Mouse (Mus musculus): ENCODE measurements around the gene Oaf. TPM values are rescaled to one million over a fixed set of nuclear protein-coding genes. Genes with fewer than 3 reads are reported as not detected.

Gene Oaf
- polyA plus RNA-seq (2012; rRNA removed) = 42.4 and 50.7 TPM in 2 replicates

GRCm38 (mm10) chr9:43239712-43240593 lies at the start of gene Oaf:
Gene Oaf (minus strand): TSS chr9:43239911.

DNA sequence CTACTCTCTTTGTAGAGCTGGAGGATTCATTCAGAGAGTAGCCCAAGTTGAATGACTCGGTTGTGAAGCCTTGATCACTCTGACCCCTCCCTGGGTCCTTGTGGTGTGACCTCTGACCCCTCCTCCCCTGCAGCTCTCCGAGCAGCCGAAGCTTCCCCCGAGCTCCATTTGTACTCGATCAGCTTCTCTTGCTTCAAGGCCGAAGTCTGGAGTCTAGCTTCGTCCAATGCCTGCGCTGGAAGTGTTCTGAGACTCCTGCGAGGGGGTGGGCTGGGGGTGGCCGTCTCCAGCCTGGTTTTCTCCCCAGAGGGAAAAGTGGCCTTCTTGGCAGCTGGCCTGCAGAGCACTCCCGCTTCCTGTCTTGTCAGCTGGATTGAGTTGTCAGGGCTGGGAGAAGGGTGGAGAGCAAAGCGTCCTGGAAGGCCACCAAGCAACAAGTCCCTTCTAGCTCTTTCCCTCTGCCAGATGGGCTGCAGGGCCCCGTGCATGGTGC lies 29.5 kb downstream of the Oaf start, which contains the start of gene Pou2f3:
Gene Pou2f3 (minus strand): TSS at position 180 of the 493 bp plus-strand sequence.

Other genes starting within 250 kb of the Oaf start
- gene Arhgef12, start 132.7 kb downstream of the Oaf start, polyA plus RNA-seq (2012; rRNA removed) = 10.2 and 10.4 TPM in 2 replicates
- gene Tmem136, start 123.3 kb downstream of the Oaf start, polyA plus RNA-seq (2012; rRNA removed) = 1.5 and 1.6 TPM in 2 replicates
- gene Pou2f3, start 29.5 kb downstream of the Oaf start, polyA plus RNA-seq (2012; rRNA removed) = 0.77 and 0.78 TPM in 2 replicates
- gene Trim29, start 70.9 kb upstream of the Oaf start, polyA plus RNA-seq (2012; rRNA removed) = 0.41 and 1.2 TPM in 2 replicates